Mouse (Mus musculus): ENCODE measurements at regions not wholly inside any gene's neighbourhood (a gene's known extent, or its start where the extent isn't known, plus 50 kb on each side); places are given as distances from the start of the nearest gene placed in this dataset.
A peak's percentile ranks its signal among the peaks of the same experiment; 100 is the strongest.
"Not testable (repeated sequence)": the region's sequence is repeated elsewhere in the genome, so short reads cannot be mapped to it uniquely, and the experiment has no call there.

DNA sequence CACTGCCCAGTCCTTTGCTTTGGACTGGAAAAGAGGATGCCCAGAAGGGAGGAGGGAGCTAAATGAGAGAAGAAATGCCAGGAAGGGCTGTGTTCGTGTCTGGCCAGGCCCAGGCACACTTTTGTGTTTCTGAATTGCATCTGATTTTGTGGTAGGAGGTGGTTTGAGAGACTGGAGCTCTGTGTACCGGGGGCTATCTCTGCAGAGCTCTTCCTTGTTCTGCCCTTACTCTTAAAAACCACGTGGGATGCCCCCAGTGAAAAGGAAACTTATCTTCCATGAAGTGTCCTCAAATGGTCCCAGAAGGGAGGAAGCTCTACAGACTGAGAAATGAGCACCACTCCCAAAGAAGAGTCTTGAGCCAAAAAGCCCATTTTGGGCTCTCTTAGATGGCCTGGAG lies 106.0 kb upstream of the Gmds start:
- DNase-seq (ENCODE audit: low read depth, low spot score) = no peak
- Histone ChIP-seq H3K36me3 (ENCODE audit: control insufficient read depth, insufficient read depth, low read length, poor library complexity, severe bottlenecking) (no peaks in the 10 kb centered on the region), H3K27me3 (ENCODE audit: control insufficient read depth, insufficient read depth, low read length, poor library complexity, severe bottlenecking) (no peaks in the 10 kb centered on the region)

DNA sequence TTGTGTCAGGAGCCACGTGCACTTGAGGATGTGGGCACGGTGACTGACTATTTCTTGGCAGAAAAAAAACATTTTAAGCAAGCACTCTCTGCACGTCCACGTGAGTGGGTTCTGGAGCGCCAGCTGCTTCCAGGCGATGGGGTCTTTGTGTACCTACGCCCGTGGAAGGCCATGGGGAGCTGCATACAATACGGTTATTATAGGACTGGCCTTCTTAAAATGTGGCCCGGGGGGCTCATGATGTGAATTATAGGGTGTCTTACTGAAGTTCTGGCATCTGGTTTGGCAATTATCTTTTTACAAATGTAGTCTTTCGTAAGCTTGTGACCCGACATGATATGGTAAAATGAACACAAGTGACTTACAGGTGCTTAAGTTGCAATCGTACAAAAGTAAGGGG lies 103.5 kb upstream of the Gmds start:
- no peak for DNase-seq (ENCODE audit: low read depth, low spot score)
- no peaks in the 10 kb centered on the region for H3K27me3 ChIP-seq (ENCODE audit: control insufficient read depth, insufficient read depth, low read length, poor library complexity, severe bottlenecking)
- no peaks in the 10 kb centered on the region for H3K36me3 ChIP-seq (ENCODE audit: control insufficient read depth, insufficient read depth, low read length, poor library complexity, severe bottlenecking)

GRCm38 (mm10) chr13:32435136-32435535 lies 96.6 kb upstream of the Gmds start:
- Histone ChIP-seq H3K27me3 (ENCODE audit: control insufficient read depth, insufficient read depth, low read length, poor library complexity, severe bottlenecking) (no peaks in the 10 kb centered on the region), H3K36me3 (ENCODE audit: control insufficient read depth, insufficient read depth, low read length, poor library complexity, severe bottlenecking) (no peaks in the 10 kb centered on the region)
- DNase-seq (ENCODE audit: low read depth, low spot score) = no peak

GRCm38 (mm10) chr13:32428482-32428881 lies 89.9 kb upstream of the Gmds start:
- Histone ChIP-seq H3K27me3 (ENCODE audit: control insufficient read depth, insufficient read depth, low read length, poor library complexity, severe bottlenecking) (no peaks in the 10 kb centered on the region), H3K36me3 (ENCODE audit: control insufficient read depth, insufficient read depth, low read length, poor library complexity, severe bottlenecking) (no peaks in the 10 kb centered on the region)
- no peak for DNase-seq (ENCODE audit: low read depth, low spot score)

GRCm38 (mm10) chr13:32426906-32427305 lies 88.4 kb upstream of the Gmds start:
- DNase-seq (ENCODE audit: low read depth, low spot score) = no peak
- Histone ChIP-seq H3K36me3 (ENCODE audit: control insufficient read depth, insufficient read depth, low read length, poor library complexity, severe bottlenecking) (no peaks in the 10 kb centered on the region), H3K27me3 (ENCODE audit: control insufficient read depth, insufficient read depth, low read length, poor library complexity, severe bottlenecking) (no peaks in the 10 kb centered on the region)

DNA sequence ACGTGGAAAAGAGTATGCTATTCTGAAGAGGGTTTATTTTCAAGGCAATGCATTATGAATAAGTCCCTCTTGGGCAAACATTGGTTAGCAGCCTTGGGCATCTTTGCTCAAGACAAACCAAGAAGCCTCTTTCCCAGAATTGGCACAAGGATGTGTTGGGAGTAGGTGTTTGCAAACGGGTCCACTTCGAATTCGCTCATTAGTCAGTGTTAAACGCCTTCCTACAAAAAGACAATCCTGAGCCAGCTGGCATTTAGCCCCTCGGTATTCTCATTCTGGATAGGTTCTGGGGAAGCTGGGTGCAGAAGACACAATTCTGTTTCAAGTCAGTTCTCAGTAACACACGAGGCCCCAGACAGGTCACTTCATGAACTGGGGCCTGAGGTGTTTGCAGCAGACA lies 87.7 kb upstream of the Gmds start:
- Histone ChIP-seq H3K27me3 (ENCODE audit: control insufficient read depth, insufficient read depth, low read length, poor library complexity, severe bottlenecking) (no peaks in the 10 kb centered on the region), H3K36me3 (ENCODE audit: control insufficient read depth, insufficient read depth, low read length, poor library complexity, severe bottlenecking) (no peaks in the 10 kb centered on the region)
- DNase-seq (ENCODE audit: low read depth, low spot score) = no peak

DNA sequence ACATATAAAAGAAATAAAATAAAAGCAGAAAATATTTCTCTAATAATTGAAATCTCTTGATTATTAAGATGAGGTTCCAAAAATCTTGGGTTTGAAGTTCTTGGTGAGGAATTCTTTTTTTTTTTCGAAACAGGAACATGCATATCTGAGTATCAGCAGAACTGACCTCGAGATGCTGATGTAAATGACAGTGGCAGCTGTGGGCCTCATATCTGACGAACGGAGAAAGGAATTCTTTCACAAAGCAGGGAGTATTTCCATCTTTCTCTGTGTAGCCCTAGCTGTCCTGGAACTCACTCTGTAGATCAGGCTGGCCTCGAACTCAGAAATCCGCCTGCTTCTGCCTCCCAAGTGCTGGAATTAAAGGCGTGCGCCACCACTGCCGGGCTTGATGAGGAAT lies 86.0 kb upstream of the Gmds start:
- not testable (repeated sequence) for H3K36me3 ChIP-seq (ENCODE audit: control insufficient read depth, insufficient read depth, low read length, poor library complexity, severe bottlenecking); H3K27me3 ChIP-seq (ENCODE audit: control insufficient read depth, insufficient read depth, low read length, poor library complexity, severe bottlenecking); DNase-seq (ENCODE audit: low read depth, low spot score)

GRCm38 (mm10) chr13:32422485-32422884 lies 83.9 kb upstream of the Gmds start:
- Histone ChIP-seq H3K36me3 (ENCODE audit: control insufficient read depth, insufficient read depth, low read length, poor library complexity, severe bottlenecking) (no peaks in the 10 kb centered on the region), H3K27me3 (ENCODE audit: control insufficient read depth, insufficient read depth, low read length, poor library complexity, severe bottlenecking) (no peaks in the 10 kb centered on the region)
- no peak for DNase-seq (ENCODE audit: low read depth, low spot score)

GRCm38 (mm10) chr13:32419326-32419725 lies 80.8 kb upstream of the Gmds start:
- Histone ChIP-seq H3K27me3 (ENCODE audit: control insufficient read depth, insufficient read depth, low read length, poor library complexity, severe bottlenecking) (no peaks in the 10 kb centered on the region), H3K36me3 (ENCODE audit: control insufficient read depth, insufficient read depth, low read length, poor library complexity, severe bottlenecking) (no peaks in the 10 kb centered on the region)
- no peak for DNase-seq (ENCODE audit: low read depth, low spot score)

DNA sequence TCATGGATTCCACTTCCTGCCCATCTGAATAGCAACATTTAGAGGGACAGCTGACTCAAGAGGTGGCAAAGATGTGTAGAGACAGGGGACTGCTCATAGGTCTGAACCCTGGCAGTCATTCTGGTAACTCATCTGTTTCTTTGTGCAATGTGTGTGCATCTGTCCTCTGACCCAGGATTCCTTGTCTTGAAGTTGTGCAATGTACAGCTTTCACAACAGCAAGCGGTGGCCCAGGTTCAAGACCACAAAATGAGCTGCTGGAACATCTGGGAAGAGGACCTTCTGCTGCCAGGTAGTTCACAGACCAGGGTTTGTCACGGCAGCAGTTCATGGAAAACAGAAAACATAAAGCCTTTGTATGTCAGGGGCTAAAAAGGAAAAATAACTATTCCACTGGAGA lies 80.1 kb upstream of the Gmds start:
- no peaks in the 10 kb centered on the region for H3K36me3 ChIP-seq (ENCODE audit: control insufficient read depth, insufficient read depth, low read length, poor library complexity, severe bottlenecking)
- H3K27me3 ChIP-seq (ENCODE audit: control insufficient read depth, insufficient read depth, low read length, poor library complexity, severe bottlenecking) = no peaks in the 10 kb centered on the region

GRCm38 (mm10) chr13:32417907-32418306 lies 79.4 kb upstream of the Gmds start:
- Histone ChIP-seq H3K27me3 (ENCODE audit: control insufficient read depth, insufficient read depth, low read length, poor library complexity, severe bottlenecking) (no peaks in the 10 kb centered on the region), H3K36me3 (ENCODE audit: control insufficient read depth, insufficient read depth, low read length, poor library complexity, severe bottlenecking) (no peaks in the 10 kb centered on the region)
- DNase-seq (ENCODE audit: low read depth, low spot score) = no peak

More for the DNA sequence above, 80.1 kb upstream of the Gmds start:
- no peak for DNase-seq (ENCODE audit: low read depth, low spot score)

GRCm38 (mm10) chr13:32411287-32411935 lies 72.9 kb upstream of the Gmds start:
- no peaks in the 10 kb centered on the region for H3K36me3 ChIP-seq (ENCODE audit: control insufficient read depth, insufficient read depth, low read length, poor library complexity, severe bottlenecking)
- H3K27me3 ChIP-seq (ENCODE audit: control insufficient read depth, insufficient read depth, low read length, poor library complexity, severe bottlenecking) = no peaks in the 10 kb centered on the region
- DNase-seq (ENCODE audit: low read depth, low spot score) = peak; percentile 71

DNA sequence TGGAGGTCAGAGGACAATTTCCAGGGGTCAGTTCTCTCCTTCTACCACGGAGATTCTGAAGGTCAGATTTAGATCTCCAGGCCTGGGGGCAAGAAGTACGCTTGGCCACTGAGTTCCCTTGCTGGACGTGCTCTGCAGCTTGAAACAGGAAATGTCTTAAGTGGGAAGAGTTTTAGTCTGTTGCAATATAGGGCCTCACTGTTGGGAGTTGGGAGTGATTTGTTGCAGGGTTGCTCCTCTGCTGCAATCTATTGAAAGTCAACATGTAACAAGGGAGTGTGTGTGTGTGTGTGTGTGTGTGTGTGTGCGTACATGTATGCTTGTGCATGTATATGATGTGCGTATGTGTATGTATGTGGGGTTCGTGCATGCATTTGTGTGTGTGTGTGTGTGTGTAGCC lies 71.5 kb upstream of the Gmds start:
- Histone ChIP-seq H3K27me3 (ENCODE audit: control insufficient read depth, insufficient read depth, low read length, poor library complexity, severe bottlenecking) (no peaks in the 10 kb centered on the region), H3K36me3 (ENCODE audit: control insufficient read depth, insufficient read depth, low read length, poor library complexity, severe bottlenecking) (no peaks in the 10 kb centered on the region)
- DNase-seq (ENCODE audit: low read depth, low spot score) = no peak

GRCm38 (mm10) chr13:32398616-32399015 lies 60.1 kb upstream of the Gmds start:
- Histone ChIP-seq H3K27me3 (ENCODE audit: control insufficient read depth, insufficient read depth, low read length, poor library complexity, severe bottlenecking) (no peaks in the 10 kb centered on the region), H3K36me3 (ENCODE audit: control insufficient read depth, insufficient read depth, low read length, poor library complexity, severe bottlenecking) (no peaks in the 10 kb centered on the region)
- DNase-seq (ENCODE audit: low read depth, low spot score) = no peak

Data from splenic B cell, adult 2 months (primary cell).